Mouse (Mus musculus): ENCODE measurements around the gene Cox10.

The Cox10 gene

GRCm38 (mm10) chr11:63990759-63991158 is 88.5 kb downstream of the Cox10 start:
- no peak for DNase-seq

DNA sequence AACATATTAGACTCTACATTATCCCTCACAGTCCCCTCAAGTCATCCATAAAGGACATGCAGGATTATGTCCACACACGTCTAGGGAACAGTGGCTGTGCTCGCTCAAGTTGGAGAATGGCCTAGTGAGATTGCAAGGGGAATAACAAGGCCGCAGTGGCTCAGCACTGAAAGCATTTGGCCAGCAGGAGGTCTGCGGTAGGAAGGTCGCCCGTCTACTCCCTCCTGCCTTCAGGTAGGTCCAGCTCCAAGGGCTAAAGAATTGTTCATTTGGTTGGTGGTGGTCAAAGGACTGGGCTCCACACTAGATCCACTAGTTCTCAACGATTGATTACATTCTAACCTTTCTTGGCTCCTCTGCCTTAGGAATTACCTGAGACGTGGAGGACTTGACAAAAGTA is 89.0 kb downstream of the Cox10 start:
- DNase-seq = no peak

GRCm38 (mm10) chr11:63988991-63989860 is 90.0 kb downstream of the Cox10 start:
- DNase-seq = no peak

GRCm38 (mm10) chr11:63988031-63988665 is 91.1 kb downstream of the Cox10 start:
- DNase-seq = no peak

DNA sequence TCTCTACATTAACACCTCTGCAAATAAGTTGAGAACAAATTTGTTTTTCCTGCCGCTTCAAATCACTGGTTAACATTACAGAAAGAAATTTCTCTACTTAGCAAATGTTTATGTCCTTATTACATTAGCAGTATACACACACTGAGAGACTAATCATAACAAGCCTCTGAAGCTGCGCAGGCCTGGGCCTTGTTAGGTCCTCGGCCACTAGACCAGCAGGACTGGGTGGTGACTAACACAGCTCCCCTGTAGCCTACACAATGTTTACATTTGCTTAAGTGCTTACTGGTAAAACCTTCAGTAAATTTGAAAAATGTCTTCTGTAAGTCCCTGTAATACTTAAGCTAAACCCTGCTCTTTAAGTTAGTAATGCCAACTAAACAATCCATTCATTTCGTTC is 92.6 kb downstream of the Cox10 start:
- DNase-seq = no peak

DNA sequence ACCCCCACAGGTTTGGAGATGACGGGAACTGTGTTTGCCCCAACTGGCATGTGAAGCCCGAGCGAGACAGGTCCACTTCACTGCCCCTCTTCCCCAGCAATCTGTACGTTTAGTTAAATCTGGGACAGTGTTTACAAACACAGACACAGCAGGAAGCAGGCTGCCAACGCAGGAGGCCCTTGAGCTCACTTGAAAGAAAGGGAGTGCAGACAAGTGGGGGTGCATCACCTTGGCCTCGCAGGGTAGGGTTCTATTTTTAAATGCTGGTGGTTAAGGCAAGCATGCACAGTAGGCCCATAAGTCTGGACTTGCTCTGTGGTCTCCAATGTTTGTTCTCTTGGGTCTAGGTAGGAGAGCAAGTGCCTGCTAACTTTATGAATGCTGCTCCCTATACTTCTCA is 93.8 kb downstream of the Cox10 start:
- no peak for DNase-seq

- no peak for DNase-seq
Observed at GRCm38 (mm10) chr11:63984622-63985168, 94.6 kb downstream of the Cox10 start.

DNA sequence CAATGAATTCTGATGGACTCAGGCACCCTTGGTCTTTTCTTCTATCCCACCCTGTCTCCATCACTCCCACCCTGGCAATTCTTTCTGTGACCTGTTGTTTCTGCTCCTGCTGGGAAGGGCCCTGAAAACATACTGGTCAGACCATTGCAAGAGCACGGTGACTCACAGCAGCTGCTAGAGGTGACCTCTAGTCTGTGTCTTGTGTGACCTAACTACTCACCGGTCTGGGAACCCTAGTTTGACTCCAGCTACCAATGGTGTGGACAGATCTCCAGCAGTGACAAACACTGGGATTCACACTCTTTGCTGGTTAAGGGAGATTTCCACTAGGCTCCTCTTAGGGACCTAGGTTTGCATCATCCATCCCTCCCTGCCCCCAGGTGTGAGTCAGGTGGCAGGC is 101.5 kb downstream of the Cox10 start:
- no peak for DNase-seq

DNA sequence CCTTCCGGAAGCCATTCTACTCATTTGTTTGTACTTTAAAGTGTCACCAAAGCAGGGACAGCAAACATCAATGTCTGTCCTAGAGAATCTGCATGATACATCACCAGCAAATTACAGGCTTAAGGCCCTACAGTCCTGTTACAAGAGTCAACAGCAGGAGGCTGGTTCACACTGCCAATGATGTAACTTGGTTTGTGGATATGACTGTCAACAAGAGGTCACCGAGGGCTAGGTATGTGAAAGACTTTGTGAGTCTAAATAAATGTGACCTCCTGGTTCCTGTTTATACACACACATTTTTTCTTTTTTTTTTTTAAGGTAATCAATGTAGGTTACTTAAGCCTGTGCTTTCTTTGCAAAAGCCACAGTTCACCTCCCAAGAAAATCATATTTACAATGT is 102.5 kb downstream of the Cox10 start:
- DNase-seq = no peak

DNA sequence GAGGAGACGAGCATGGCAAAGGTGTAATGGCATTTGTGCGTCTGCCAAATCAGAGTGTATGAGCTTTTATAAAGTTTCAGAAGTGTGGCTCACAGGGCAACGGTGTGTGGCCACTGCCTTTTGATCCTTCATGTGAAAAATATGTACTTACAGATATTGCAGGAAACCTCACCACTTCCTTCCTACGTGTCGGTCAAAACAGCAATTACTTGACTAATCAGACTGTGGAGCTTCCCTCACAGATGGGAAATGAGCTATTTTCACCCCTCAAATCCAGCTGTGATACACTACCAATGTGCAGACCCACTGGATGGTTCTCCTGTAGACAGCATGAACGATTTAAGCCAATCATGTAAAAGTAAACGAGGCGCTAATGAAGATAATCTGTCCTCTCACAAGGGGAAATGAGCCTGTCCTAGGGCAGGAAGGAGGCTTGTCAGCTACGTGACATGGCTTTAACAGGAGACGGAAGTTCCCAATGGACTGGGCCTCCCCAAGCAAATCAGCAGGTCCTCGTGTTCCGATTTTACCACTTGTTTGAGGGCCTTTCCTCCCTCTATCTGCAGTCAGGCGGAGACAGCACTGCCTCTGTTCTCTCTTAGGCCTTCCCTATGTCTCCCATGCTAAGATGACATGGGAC is 103.9 kb downstream of the Cox10 start:
- DNase-seq = no peak

- no peak for DNase-seq
Observed at GRCm38 (mm10) chr11:63973973-63974372, 105.3 kb downstream of the Cox10 start.

DNA sequence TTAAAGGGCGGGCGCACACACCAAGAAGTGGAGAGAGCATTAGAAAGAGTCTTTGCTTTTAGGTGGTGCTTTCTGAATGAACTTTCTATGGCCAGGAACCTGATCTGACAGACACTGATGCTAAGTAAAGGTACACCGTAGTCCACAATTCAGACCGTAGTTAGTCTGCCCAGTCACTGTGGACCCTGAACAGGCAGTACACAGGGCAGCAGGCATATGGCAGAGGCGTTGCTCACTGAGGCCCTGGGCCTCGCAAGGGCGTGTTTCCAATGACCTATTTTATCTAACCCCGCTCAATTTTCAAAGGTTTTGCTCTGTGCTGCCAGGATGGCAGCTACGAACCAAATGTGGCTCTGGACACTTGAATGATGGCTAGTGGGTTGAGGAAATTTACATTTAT is 107.8 kb downstream of the Cox10 start:
- DNase-seq = no peak

- no peak for DNase-seq
Observed at GRCm38 (mm10) chr11:63970818-63971217, 108.5 kb downstream of the Cox10 start.

- DNase-seq = peak; percentile 28
Observed at GRCm38 (mm10) chr11:63969205-63969910, 109.9 kb downstream of the Cox10 start.

- DNase-seq = no peak
Observed at GRCm38 (mm10) chr11:63968388-63969035, 110.8 kb downstream of the Cox10 start.

GRCm38 (mm10) chr11:63967641-63968387 is 111.5 kb downstream of the Cox10 start:
- no peak for DNase-seq

GRCm38 (mm10) chr11:63965437-63965836 is 113.8 kb downstream of the Cox10 start:
- DNase-seq = no peak

DNA sequence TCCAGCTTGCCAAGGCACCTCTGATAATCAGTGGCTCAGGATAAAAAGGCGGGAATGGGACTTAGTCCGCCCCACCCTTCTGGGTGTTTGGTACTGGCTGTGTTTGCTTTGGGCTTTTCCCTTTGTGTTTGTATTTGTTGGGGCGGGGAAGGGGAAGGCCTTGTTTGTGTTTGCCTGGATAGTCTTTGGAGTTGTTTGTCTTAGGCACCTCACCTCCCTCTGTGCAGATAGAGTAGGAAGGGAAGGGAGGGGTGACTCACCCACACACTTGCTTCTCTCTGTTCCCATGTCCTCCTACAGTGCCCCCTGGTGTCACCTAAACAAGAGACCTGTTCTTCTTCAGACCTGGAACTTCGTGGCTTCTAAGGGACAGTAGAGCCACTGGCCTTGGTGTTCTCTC is 122.1 kb downstream of the Cox10 start:
- DNase-seq = no peak

GRCm38 (mm10) chr11:63956748-63957147 is 122.5 kb downstream of the Cox10 start:
- no peak for DNase-seq

DNA sequence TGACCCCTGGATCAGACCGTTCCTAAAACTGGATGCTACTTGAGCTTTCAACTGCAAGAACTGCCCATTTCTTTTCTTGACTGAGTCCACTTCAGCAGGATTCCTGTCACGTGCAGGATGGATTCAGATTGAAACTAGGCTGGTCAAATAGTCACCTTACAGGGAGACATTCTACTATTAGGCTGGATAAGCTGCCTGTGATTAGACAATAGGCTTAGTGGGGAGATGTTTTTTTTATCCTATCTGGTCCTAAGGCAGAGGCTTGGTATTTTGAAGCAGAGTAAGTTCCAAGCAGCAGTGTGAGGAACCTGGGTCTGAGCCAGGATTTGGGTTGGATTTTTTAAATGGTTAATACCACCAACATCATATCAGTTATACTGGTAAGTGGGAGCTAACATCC is 125.4 kb downstream of the Cox10 start:
- no peak for DNase-seq

DNA sequence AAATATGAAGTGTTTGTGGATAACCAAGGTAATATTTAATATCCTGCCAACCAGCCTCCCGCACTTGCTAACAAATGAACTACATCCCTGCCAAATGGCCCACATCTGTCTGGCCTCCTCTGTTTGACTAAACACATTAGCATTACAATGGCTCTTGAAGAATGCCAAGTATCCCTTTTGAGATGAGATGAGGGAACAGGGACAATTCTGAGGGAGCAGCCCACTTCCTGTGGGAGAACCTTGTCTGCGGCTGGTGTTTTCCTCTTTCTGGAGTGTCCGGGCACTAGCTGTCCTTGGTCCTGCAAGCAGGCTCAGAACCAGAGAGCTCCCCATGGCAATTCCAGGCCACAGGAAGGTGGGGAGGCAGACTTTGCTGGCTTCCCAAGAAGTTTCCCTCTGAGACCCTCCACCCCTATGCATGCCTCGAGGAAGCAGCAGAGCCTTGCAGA is 126.5 kb downstream of the Cox10 start:
- no peak for DNase-seq

All from right cerebral cortex, postnatal 4 days (tissue).